Mouse (Mus musculus) intestine, embryonic 14.5 days (tissue): Measurements from ENCODE around the gene Smim1. TPM values are rescaled to one million over a fixed set of nuclear protein-coding genes. Genes with fewer than 3 reads are reported as not detected.

Experiments
- ATAC-seq: fragments of 200-750 bp; cut with Nextera tagmentation; replicated peaks from 2 replicates; pipeline ENCODE4 v1.8.0; 2017; ENCODE audit warnings: low read depth, moderate number of reproducible peaks, moderate TSS enrichment, moderate library complexity; ENCODE audit not compliant: low FRiP score, low TSS enrichment
- DNase-seq: peaks from one replicate; pipeline ENCODE4 v3.0.0-alpha.2; 2018; ENCODE audit warnings: low spot score
- H3K27ac ChIP-seq: fragments of 300-500 bp; sonication (generic); 2 replicates; pipeline ENCODE4 v1.5.1; 2014; ENCODE audit warnings: low read depth, mild to moderate bottlenecking, control low read depth
- H3K27me3 ChIP-seq: fragments of 300-500 bp; sonication (generic); replicated peaks from 2 replicates; pipeline ENCODE4 v1.6.1; 2014; ENCODE audit warnings: low read length, control low read depth; ENCODE audit not compliant: control insufficient read depth, insufficient read depth
- H3K36me3 ChIP-seq: fragments of 300-500 bp; sonication (generic); 2 replicates; pipeline ENCODE4 v1.6.1; 2014; ENCODE audit warnings: low read length, control low read depth; ENCODE audit not compliant: control insufficient read depth, insufficient read depth
- H3K4me1 ChIP-seq: fragments of 300-500 bp; sonication (generic); replicated peaks from 2 replicates; pipeline ENCODE4 v1.6.1; 2014; ENCODE audit warnings: low read length, control low read depth, mixed read lengths; ENCODE audit not compliant: control insufficient read depth, insufficient read depth
- H3K4me2 ChIP-seq: fragments of 300-500 bp; sonication (generic); 2 replicates; pipeline ENCODE4 v1.6.1; 2014; ENCODE audit warnings: low read length
- H3K4me3 ChIP-seq: fragments of 300-500 bp; sonication (generic); 2 replicates; pipeline ENCODE4 v1.5.1; 2014; ENCODE audit warnings: low read depth, low read length, control low read depth, mixed read lengths
- H3K9ac ChIP-seq: fragments of 300-500 bp; sonication (generic); 2 replicates; pipeline ENCODE4 v1.6.1; 2014; ENCODE audit warnings: mild to moderate bottlenecking, low read length
- H3K9me3 ChIP-seq: fragments of 300-500 bp; sonication (generic); 2 replicates; pipeline ENCODE4 v1.6.1; 2016; ENCODE audit warnings: low read length, control low read depth; ENCODE audit not compliant: control insufficient read depth
- WGBS: fragments of 180-500 bp; shearing (Covaris S2); extraction: QIAGEN DNeasy Blood & Tissue Kit; methylation state at CpG from one replicate; pipeline ENCODE4 v1.1.7; 2014; 5-methylcytosine and 5-hydroxymethylcytosine counted together
- polyA plus RNA-seq: library from polyadenylated mRNA; unstranded; fragments of >200 nt; fragmentation: Nextera tagmentation; extraction: Ambion mirVana; gene quantifications from 2 replicates; pipeline ENCODE4 v1.2.1, GENCODE M21; 2014

Gene Smim1
- polyA plus RNA-seq, 1 experiment from 2014 or later, result 112 TPM

DNA sequence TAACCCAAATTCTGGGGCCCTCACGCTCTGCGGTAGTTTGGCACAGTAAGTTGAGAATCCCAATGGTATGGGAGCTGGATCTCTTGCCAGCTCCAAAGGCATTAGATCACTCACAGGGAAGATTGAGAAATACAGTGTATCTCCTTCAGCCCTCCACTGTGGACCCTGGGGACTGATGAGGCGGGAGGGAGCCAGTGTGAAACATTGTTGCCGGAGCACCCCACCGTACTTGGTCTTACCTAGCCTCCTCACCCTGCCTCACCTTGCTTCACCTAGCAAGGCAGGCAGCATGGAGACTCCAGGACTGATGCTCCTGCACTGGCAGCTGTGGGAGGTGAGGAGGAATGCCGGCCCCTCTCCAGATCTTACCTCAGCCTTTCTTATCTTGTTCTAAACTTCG is 29.5 kb upstream of the Smim1 start:
- 87% methylated on average over 7 of the region's 7 CpGs for WGBS
- Histone ChIP-seq H3K4me1 (no peaks in the 10 kb centered on the region), H3K36me3 (no peaks in the 10 kb centered on the region), H3K9ac (no peak overlapping the region), H3K4me2 (no peak overlapping the region), H3K27me3 (no peaks in the 10 kb centered on the region), H3K4me3 (no peak overlapping the region), H3K27ac (no peak overlapping the region), H3K9me3 (no peaks in the 10 kb centered on the region)
- DNase-seq (no peak), ATAC-seq (no peak)

DNA sequence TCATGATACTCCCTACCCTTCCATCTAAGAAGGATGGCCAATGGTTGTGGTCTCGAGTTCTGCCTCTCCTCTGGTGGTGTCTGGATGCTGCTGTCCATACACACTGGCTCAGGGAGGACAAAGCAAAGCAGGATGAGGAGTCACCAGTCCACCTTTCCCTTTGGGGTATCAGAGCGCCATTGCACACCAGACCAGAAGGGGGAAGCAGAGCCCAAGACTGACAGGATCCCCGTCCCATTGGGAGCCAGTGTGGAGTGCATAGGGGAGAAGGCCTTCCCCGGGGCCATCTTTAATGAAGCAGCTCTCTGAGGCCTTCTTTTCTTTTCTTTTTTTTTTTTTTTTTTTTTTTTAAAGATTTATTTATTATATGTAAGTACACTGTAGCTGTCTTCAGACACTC is 27.0 kb upstream of the Smim1 start:
- H3K27ac ChIP-seq, result no peak overlapping the region
- ATAC-seq, result no peak
- no peak overlapping the region for H3K9ac ChIP-seq
- no peak overlapping the region for H3K4me2 ChIP-seq
- WGBS, result 61% methylated on average over 4 of the region's 4 CpGs
- DNase-seq, result no peak
- no peaks in the 10 kb centered on the region for H3K9me3 ChIP-seq
- no peaks in the 10 kb centered on the region for H3K36me3 ChIP-seq
- H3K4me1 ChIP-seq, result no peaks in the 10 kb centered on the region
- H3K4me3 ChIP-seq, result no peak overlapping the region
- no peaks in the 10 kb centered on the region for H3K27me3 ChIP-seq

DNA sequence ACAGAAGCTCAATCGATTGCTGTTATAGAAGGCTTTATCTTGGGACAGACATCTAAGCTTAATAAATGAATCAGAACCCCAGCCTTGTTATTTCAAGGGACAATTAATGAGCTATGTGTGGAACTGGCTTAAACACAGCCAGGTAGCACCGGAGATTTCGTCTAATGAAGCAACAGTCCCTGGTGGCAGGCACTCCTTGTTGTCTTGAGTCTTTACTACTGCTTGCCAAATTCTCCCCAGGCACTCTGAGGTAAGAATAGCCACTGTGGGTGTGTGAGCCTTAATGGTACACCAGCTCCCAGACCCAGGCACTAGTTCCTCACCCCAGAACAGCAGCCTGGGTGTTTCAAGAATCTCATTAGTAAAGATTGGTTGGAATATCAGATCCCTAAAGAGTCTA is 25.4 kb upstream of the Smim1 start:
- Histone ChIP-seq H3K27ac (no peak overlapping the region), H3K4me3 (no peak overlapping the region), H3K9me3 (no peaks in the 10 kb centered on the region), H3K4me1 (no peaks in the 10 kb centered on the region), H3K27me3 (no peaks in the 10 kb centered on the region), H3K4me2 (no peak overlapping the region), H3K9ac (no peak overlapping the region), H3K36me3 (no peaks in the 10 kb centered on the region)
- no peak for ATAC-seq
- DNase-seq, result no peak
- WGBS, result 81% methylated on average over 3 of the region's 3 CpGs

DNA sequence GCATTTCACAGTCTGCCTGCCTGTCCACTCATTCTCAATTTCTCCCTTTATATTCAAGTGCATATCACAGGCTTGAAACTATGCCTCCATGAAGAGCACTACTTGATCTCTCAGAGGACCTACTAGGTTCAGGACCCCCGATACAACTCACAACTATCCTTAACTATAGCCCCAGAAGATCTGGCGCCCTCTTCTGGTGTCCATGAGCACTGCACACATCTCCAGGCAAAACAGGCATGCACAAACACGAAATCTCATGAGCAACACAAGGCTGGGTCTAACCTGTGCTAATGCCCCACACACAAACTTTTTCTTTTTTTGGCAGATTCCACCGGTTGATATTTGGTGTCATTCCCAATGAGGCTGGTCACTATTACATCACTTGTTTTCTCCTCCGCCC is 19.8 kb upstream of the Smim1 start:
- Histone ChIP-seq H3K9me3 (no peaks in the 10 kb centered on the region), H3K36me3 (no peaks in the 10 kb centered on the region), H3K4me1 (no peaks in the 10 kb centered on the region), H3K27me3 (no peaks in the 10 kb centered on the region), H3K4me2 (no peak overlapping the region), H3K4me3 (no peak overlapping the region), H3K27ac (no peak overlapping the region), H3K9ac (no peak overlapping the region)
- no peak for DNase-seq
- whole genome bisulfite sequencing, result 69% methylated on average over 5 of the region's 5 CpGs
- ATAC-seq, result no peak

DNA sequence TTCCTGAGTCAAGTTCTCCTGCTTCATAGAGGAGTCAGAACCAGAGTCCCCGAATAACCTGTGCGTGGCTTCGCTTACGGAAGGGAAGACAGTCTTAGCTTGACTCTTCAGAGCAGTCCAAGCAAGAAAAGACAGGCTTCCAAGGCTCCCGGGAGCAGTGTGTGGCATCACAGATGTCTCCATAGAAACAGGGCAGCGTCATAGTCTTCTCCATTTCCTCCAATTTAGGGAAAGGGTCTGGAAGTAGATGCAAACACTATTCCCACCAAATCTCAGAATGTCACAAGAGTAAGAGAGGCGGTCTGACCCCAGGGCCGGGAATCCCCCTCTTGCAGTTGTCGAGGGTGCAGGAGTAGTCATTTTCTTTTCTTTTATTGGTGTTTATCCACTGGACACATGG is 16.5 kb upstream of the Smim1 start, which contains the start of gene Ccdc27:
Ccdc27 (minus strand) TSS at position 101 of the 400 bp plus-strand sequence.
- no peak within 1 kb of the TSS for H3K4me3 ChIP-seq
- ATAC-seq (no peak), DNase-seq (no peak)
- H3K4me2 ChIP-seq, result no peak within 1 kb of the TSS
- no peaks in the 10 kb centered on the region for H3K36me3 ChIP-seq
- no peaks in the 10 kb centered on the region for H3K4me1 ChIP-seq
- H3K9me3 ChIP-seq, result no peaks in the 10 kb centered on the region
- 80% methylated on average over 9 of the region's 9 CpGs for WGBS
- H3K27me3 ChIP-seq, result no peaks in the 10 kb centered on the region
- no peak within 1 kb of the TSS for H3K9ac ChIP-seq
- no peak within 1 kb of the TSS for H3K27ac ChIP-seq

DNA sequence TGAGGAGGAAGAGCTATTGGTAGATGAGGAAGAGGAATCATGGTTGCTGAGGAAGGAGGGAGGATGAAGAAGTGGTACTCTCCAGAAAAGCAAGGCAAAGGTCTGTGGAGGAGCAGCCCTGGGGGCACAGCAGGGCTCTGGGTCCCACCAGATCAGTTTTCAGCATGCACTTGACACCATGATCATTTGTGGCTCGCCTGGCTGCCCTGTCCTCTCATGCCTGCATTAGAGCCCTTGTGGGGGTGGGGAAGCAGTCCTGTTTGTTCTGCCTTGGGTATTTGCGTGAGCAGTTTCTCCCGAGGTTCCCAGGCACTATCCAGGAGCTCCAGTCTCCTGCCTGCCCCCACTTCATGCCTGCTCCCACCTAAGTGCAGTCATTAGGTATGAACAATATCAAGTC is 11.1 kb upstream of the Smim1 start:
- 35% methylated on average over 3 of the region's 3 CpGs for WGBS
- Histone ChIP-seq H3K36me3 (no peaks in the 10 kb centered on the region), H3K27ac (no peak overlapping the region), H3K4me2 (no peak overlapping the region), H3K9me3 (no peaks in the 10 kb centered on the region), H3K4me1 (no peaks in the 10 kb centered on the region), H3K4me3 (no peak overlapping the region), H3K27me3 (no peaks in the 10 kb centered on the region), H3K9ac (no peak overlapping the region)
- ATAC-seq, result no peak
- DNase-seq, result no peak

DNA sequence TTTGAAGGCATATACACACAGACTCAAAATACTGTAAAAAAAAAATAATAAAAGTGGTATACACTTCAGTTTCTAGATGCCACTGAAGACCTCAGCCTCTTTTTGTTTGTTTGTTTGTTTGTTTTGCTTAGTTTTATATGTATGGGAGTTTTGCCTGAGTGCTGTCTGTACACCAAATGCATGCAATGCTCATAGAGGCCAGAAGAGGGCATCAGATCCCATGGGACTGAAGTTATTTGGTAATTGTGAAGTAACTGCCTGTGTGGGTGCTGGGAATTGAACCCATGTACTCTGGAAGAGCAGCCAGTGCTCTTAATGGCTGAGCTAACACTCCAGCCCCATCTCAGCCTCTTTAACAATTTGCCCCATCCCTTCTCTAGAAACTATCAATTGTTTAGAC is 2.6 kb upstream of the Smim1 start:
- Histone ChIP-seq H3K9ac (no peak overlapping the region), H3K4me2 (no peak overlapping the region), H3K4me1 (peaks cover 12% of the 10 kb centered on the region), H3K36me3 (no peaks in the 10 kb centered on the region), H3K9me3 (no peaks in the 10 kb centered on the region), H3K27ac (no peak overlapping the region), H3K27me3 (no peaks in the 10 kb centered on the region), H3K4me3 (no peak overlapping the region)
- ATAC-seq (no peak), DNase-seq (no peak)

DNA sequence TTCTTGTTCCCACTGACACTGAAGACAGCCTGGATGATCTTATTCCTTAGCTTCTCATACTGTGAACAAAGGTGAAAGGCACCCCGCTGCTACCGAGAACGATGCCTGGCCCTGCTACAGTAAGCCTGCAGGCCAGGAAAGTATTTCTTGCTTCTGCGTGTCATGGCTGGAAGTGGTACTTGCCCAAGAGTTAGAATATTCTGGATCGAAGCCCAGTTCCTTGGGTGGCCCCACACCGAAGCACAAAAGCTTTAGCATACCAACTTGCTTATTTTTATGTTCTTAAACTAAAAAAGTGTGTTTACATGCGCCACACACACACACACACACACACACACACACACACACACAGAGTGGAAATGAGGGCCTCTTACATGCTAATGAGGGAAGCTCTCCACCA is 2.0 kb upstream of the Smim1 start:
- Histone ChIP-seq H3K4me3 (no peak overlapping the region), H3K27me3 (no peaks in the 10 kb centered on the region), H3K9me3 (no peaks in the 10 kb centered on the region), H3K36me3 (no peaks in the 10 kb centered on the region), H3K9ac (no peak overlapping the region), H3K27ac (no peak overlapping the region), H3K4me2 (no peak overlapping the region), H3K4me1 (peaks cover 12% of the 10 kb centered on the region)
- ATAC-seq (no peak), DNase-seq (no peak)
- WGBS, result 77% methylated on average over 7 of the region's 7 CpGs

DNA sequence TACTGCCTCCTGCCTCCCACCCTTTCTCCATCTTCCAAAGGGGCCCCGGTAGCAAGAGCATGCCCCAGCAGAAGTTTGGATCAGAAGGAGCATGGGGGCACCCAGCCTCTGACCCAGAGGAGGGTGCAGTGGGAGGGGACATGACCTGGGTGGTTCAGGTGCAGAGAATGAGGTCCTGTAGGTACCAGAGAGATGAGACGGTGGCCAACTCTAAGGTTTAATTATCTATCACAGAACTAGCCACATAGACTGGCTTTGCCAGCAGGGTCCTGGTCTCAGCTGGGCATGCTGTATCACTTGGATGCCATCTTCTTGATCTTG is 371 bp upstream of the Smim1 start:
- WGBS, result 31% methylated on average over 2 of the region's 2 CpGs
- peaks cover 12% of the 10 kb centered on the region for H3K36me3 ChIP-seq
- H3K4me2 ChIP-seq, result peak overlapping the region; percentile 70
- peak overlapping the region; percentile 43 for H3K4me3 ChIP-seq
- H3K4me1 ChIP-seq, result peaks cover 12% of the 10 kb centered on the region
- no peaks in the 10 kb centered on the region for H3K27me3 ChIP-seq
- peak overlapping the region; percentile 46; the same call in 1 of the 2 replicates for H3K9ac ChIP-seq
- no peak for DNase-seq
- H3K27ac ChIP-seq, result no peak overlapping the region
- ATAC-seq, result no peak
- H3K9me3 ChIP-seq, result no peaks in the 10 kb centered on the region
